Mouse (Mus musculus): ENCODE measurements around the gene Tas2r138.

- TF ChIP-seq MAX (IDR thresholded peaks at IDR 0.05; ENCODE audit: low read depth) (no peak), SRF (IDR thresholded peaks at IDR 0.05; ENCODE audit: control insufficient read depth, insufficient read length, low read depth) (no peak), POLR2A (IDR thresholded peaks at IDR 0.05; ENCODE audit: insufficient read length, low read depth) (no peak), MYOD1 (IDR thresholded peaks at IDR 0.05; ENCODE audit: control insufficient read depth in 1 of 3, insufficient read length in 2 of 3, low read depth in 2 of 3) (no peak), TCF12 (IDR thresholded peaks at IDR 0.05; ENCODE audit: insufficient read depth, poor library complexity, severe bottlenecking) (no peak), POLR2AphosphoS2 (IDR thresholded peaks at IDR 0.05; ENCODE audit: insufficient read length, low read depth) (no peak), E2F4 (IDR thresholded peaks at IDR 0.05; ENCODE audit: insufficient read depth) (no peak), USF1 (IDR thresholded peaks at IDR 0.05; ENCODE audit: low read depth) (no peak)
These were observed 32.6 kb upstream of the Tas2r138 start for GRCm38 (mm10) chr6:40645701-40646100.

All from myocyte (in vitro differentiated cells).